Mouse (Mus musculus) urinary bladder, postnatal 25 days (tissue): ENCODE data around the gene Olfr11.

Experiments
- DNase-seq: peaks from one replicate; pipeline ENCODE4 v3.0.0; 2022; ENCODE audit warnings: low spot score

Gene Olfr11

GRCm38 (mm10) chr13:21642418-21642817, at the start of gene Olfr11:
Gene Olfr11, minus strand, starts transcription at chr13:21642518.
- DNase-seq: no peak

GRCm38 (mm10) chr13:21677305-21677704, 35.0 kb upstream of the Olfr11 start, which contains the start of gene Olfr1360:
Gene Olfr1360, minus strand, starts transcription at chr13:21677405.
- DNase-seq: no peak

- DNase-seq: no peak
Observed at GRCm38 (mm10) chr13:21663286-21663685, 21.0 kb upstream of the Olfr11 start, which contains the start of gene Olfr1361. Gene Olfr1361, minus strand, starts transcription at chr13:21663386.

GRCm38 (mm10) chr13:21613922-21614321, 28.4 kb downstream of the Olfr11 start, which contains the start of gene Olfr1362:
Gene Olfr1362, minus strand, starts transcription at chr13:21614022.
- no peak for DNase-seq

GRCm38 (mm10) chr13:21591618-21592017, 50.7 kb downstream of the Olfr11 start:
- no peak for DNase-seq
